Mouse (Mus musculus): Measurements from ENCODE around the gene Ptprd.

Ptprd gene

DNA sequence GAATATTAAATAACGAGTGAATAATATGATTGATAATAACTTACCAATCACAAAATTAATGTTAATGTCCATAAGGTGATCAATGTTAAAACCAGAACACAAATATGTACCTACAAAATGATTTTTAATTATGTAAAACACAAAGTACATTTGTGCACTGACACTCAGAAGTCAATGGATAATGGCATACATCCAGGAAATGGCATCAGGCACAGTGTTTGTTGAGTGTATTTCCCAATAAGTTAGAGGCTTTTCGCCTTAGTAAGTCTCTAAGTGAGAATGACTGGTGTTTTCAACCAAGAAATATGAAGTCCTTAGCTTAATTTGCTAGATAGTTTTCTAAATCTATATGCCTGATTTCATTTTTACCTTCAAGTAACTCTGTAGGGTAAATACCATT lies 1843.5 kb downstream of the Ptprd start:
- DNase-seq = no peak

DNA sequence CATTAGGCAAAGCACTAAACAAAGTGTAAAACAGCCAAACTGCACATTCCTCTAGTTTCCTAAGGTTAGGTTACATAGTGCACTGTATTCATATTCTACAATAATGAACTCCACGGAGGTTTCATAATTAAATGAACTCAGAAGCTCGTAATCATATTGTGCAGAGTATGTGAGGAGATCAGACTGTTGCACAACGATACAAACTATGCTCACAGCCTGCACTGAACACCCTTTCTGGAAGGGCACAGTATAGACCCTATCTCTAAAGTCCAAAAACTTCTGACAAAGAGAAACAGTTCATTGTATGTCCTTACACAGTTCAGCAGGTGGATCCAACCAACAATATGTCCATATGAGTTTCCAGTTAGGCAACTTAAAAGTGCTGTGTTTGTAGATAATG lies 1844.5 kb downstream of the Ptprd start:
- no peak for DNase-seq

DNA sequence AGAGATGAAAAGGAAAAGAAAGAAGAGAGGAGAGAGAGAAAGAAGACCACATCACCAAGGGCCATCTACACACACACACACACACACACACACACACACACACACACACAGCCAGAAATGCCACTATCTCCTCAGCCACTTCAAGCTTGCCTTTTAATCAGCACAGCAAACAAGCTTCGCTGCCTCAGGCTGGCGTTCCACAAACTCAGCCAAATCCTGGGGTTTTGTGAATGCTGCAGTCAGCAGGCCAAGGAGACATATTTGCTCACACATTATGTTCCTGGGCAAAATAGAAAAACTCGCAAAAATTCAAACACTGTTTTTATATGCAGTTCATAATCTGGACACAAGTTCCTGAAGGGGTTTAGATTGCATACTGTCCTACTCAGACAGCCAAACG lies 1845.9 kb downstream of the Ptprd start:
- peak; percentile 12 for DNase-seq

- DNase-seq = no peak
Measured at GRCm38 (mm10) chr4:76361546-76361945, 1850.2 kb downstream of the Ptprd start.

- no peak for DNase-seq
Measured at GRCm38 (mm10) chr4:76354167-76354566, 1857.6 kb downstream of the Ptprd start.

DNA sequence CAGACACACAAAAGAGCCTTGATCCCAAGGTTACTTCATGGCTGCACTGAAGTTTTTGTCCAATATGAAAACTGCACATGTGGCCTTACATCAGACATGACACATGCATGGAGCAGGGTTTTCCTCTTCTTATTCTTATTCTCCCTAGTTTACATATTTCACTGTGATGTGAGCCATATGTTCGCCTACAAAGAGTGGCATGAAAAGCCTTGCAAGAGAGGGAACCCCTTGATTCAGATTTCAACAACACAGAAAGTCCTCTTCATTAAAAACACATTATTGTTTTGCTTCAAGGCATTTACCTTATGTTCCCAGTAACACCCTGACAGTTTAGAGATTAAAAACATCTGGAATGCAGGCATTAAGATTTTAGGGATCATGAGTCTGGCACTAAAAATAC lies 1859.3 kb downstream of the Ptprd start:
- no peak for DNase-seq

DNA sequence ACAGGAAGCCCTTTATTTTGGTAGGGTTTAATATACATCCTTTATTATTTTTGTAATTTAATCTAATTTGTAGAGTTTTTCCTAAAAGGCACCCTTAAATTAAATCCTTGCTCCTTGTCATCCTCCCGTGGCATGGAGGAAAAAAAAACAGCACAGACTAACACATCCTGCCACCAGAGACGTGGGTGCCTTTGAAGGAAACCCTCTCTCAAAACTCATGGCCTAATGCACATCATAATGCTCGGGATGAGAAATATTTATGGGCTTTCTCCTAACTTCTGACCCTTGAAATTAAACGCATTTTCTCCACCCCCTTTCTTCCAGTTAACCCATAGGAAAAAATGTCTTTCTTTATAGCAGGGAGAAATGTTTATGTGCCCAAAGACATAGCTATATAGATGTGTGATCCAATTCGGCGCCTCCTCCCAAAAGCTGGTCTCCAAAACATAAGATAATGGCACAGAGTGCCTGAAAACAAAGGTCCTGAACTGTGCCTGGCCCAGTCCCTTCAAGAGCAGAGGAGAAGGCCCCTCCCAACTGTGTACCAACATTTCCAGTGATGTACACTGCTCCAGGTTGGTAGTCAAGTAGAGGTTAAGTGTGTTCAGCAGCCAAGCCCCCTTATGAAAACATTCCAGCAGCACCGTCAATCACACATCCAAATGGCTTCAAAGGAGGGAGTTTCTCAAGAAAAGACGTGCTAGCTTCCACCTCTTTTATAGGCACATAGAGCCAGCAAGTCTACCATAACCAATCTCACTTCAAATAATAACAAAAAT lies 1860.4 kb downstream of the Ptprd start:
- no peak for DNase-seq

DNA sequence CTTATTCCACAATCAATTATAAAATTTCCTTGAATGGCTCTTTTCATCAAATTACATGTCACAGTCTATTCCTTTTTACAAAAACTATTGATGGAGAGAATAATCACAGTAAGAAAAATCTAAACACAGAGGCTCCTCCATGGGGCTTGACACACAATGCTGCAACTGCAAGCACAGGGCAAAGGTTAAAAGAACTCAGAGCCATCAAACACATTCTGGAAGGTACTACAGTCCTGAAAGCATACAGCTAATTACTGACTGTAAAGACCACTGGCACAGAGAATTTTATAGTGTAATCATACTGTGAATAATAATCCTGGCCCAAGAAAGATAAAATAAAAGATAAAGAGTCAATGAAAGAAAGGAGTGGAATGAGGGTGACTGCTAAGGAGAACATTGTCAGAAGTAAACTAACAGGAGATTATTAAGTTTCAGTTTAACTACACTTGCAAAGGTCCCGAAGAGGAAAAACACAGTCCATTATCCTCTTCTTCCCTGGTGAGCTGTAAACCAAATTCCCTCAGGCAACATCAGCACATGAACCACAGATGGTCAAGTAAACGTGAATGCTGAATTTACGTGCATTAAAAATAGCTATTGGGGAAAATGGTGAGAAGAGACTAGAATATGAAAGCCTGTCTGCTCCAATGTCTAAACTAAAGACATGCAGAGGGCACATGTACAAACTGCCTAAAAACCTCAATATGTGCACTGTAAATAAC lies 1861.4 kb downstream of the Ptprd start:
- no peak for DNase-seq

DNA sequence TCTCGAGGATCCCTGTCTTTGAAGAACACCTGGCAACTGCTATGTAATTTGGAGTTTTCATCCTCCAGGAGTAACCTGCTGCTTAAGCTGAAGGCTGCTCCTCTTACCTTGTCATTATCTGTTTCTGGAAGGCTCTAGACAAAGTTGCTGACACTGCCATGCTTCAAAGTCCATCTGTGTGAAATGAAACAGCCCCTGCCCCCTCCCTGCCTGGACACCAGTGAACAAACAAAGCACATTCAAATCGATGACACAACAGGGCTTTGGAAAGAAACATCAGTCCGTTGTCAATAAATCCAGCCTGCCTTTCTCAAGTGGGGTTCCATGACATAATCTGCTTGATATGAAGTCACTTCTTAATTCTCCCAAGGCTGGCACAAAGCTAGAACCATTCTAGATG lies 1867.7 kb downstream of the Ptprd start:
- DNase-seq = no peak

GRCm38 (mm10) chr4:76337926-76338325 lies 1873.8 kb downstream of the Ptprd start:
- DNase-seq = no peak

- no peak for DNase-seq
Measured at GRCm38 (mm10) chr4:76327346-76327745, 1884.4 kb downstream of the Ptprd start.

GRCm38 (mm10) chr4:76325646-76326045 lies 1886.1 kb downstream of the Ptprd start:
- DNase-seq = no peak

GRCm38 (mm10) chr4:76324928-76325327 lies 1886.8 kb downstream of the Ptprd start:
- DNase-seq = peak; percentile 19

- no peak for DNase-seq
Measured at GRCm38 (mm10) chr4:76324509-76324908, 1887.3 kb downstream of the Ptprd start.

DNA sequence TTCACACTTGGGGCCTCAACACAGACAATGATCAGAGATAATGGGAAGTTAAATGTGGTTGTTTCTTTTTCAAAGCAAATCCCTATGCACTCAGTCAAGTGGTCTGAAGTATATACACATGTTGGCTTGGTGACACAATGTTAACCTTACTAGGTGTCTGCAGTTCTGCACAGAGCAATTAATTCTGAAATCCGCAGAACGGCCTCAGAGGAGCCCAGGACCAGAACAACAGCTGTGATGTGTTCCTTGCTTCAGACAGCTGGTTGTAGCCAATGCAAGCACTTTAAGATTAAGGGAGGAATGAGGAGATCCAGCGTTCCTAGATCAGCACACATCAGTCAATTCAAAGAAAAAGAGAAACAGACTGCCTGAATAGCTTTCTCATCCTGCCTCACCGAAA lies 1891.9 kb downstream of the Ptprd start:
- DNase-seq = no peak

GRCm38 (mm10) chr4:76315977-76316376 lies 1895.8 kb downstream of the Ptprd start:
- no peak for DNase-seq

- DNase-seq = no peak
Measured at GRCm38 (mm10) chr4:76313749-76314148, 1898.0 kb downstream of the Ptprd start.

DNA sequence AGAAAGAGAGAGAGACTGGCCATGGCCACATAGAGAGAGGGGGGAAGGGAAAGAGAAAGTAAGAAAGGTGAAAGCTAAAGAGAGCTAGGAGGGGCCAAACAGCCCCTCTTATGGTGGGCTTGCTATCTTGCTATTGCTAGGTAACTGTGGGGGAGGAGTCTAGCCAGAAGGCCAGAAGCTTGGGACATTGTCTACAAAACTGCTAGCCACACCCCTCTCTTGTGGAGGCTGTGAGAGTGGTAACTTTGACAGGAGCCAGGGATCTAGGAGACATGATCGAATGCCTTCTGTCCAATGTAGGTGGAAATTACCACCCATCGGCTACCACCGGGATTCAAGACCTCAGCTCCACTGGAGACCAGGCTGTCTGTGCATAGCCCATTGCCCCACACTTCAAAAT lies 1899.2 kb downstream of the Ptprd start:
- DNase-seq = no peak

DNA sequence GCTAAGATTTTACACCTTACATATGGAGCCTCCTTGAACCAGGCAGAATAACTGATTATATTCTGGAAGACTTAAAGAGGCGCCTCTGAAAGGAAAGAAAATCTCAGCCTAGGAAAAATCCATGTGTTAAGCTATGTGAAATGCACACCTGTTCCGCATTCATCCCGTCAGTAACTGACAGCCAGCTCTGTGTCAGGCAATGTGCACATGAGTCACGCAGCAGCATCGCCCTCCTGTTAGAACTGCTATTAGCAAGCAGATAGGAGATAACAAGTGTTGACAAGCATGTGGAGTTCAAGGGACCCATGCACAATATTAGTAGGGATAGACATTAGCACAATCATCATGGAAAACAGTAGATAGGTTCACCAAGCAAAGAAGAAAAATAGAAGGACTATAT lies 1905.8 kb downstream of the Ptprd start:
- DNase-seq = no peak

GRCm38 (mm10) chr4:76297375-76297774 lies 1914.4 kb downstream of the Ptprd start:
- DNase-seq = no peak

GRCm38 (mm10) chr4:76292733-76293357 lies 1918.9 kb downstream of the Ptprd start:
- no peak for DNase-seq

DNA sequence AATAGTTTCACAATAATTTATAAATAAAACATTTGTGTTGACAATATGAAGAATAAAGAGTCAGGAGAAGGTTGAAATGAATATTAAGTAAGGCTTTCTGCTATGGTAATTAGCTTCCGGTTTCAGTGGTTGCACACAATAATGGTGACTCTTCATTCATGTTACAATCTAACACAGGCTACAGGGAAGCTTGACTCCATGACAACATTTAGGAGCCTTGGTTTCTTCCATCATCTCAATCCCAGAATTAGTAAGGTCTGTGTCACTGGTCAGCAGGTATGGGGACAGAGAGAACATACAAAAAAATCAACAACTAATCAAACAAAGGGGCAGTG lies 1921.3 kb downstream of the Ptprd start:
- DNase-seq = no peak

- DNase-seq = no peak
Measured at GRCm38 (mm10) chr4:76289612-76290483, 1921.9 kb downstream of the Ptprd start.

All from right cerebral cortex, postnatal 14 days (tissue).